Mouse (Mus musculus) heart, embryonic 12.5 days (tissue): ENCODE results near the gene Opa3. TPM values are rescaled to one million over a fixed set of nuclear protein-coding genes. Genes with fewer than 3 reads are reported as not detected.
"Not testable (repeated sequence)": the region's sequence is repeated elsewhere in the genome, so short reads cannot be mapped to it uniquely, and the experiment has no call there.

ENCODE experiments used
- ATAC-seq: fragments of 200-750 bp; cut with Nextera tagmentation; 2 replicates; pipeline ENCODE4 v1.8.0; 2017; ENCODE audit warnings: moderate TSS enrichment, moderate library complexity; ENCODE audit not compliant: insufficient number of reproducible peaks, low FRiP score
- H3K27ac ChIP-seq: fragments of 300-500 bp; sonication (generic); 2 replicates; pipeline ENCODE4 v1.5.1; 2016; ENCODE audit warnings: mild to moderate bottlenecking, moderate library complexity; ENCODE audit not compliant: poor library complexity, severe bottlenecking
- H3K27me3 ChIP-seq: fragments of 300-500 bp; sonication (generic); replicated peaks from 2 replicates; pipeline ENCODE4 v1.6.1; 2016; ENCODE audit warnings: mild to moderate bottlenecking, moderate library complexity
- H3K36me3 ChIP-seq: fragments of 300-500 bp; sonication (generic); 2 replicates; pipeline ENCODE4 v1.6.1; 2016; ENCODE audit warnings: mild to moderate bottlenecking, moderate library complexity
- H3K4me1 ChIP-seq: fragments of 300-500 bp; sonication (generic); replicated peaks from 2 replicates; pipeline ENCODE4 v1.6.1; 2016; ENCODE audit warnings: mild to moderate bottlenecking
- H3K4me2 ChIP-seq: fragments of 300-500 bp; sonication (generic); 2 replicates; pipeline ENCODE4 v1.6.1; 2016; ENCODE audit warnings: mild to moderate bottlenecking, moderate library complexity
- H3K4me3 ChIP-seq: fragments of 300-500 bp; sonication (generic); 2 replicates; pipeline ENCODE4 v1.5.1; 2016; ENCODE audit warnings: mild to moderate bottlenecking
- H3K9ac ChIP-seq: fragments of 300-500 bp; sonication (generic); 2 replicates; pipeline ENCODE4 v1.6.1; 2016; ENCODE audit warnings: mild to moderate bottlenecking, moderate library complexity
- H3K9me3 ChIP-seq: fragments of 300-500 bp; sonication (generic); replicated peaks from 2 replicates; pipeline ENCODE4 v1.6.1; 2016; ENCODE audit warnings: mild to moderate bottlenecking, moderate library complexity
- WGBS: fragments of 180-500 bp; shearing (Covaris S2); methylation state at CpG from one replicate; pipeline ENCODE4 v1.1.7; 2016; 5-methylcytosine and 5-hydroxymethylcytosine counted together
- polyA plus RNA-seq: library from polyadenylated mRNA; unstranded; fragments of >200 nt; fragmentation: Nextera tagmentation; extraction: Ambion mirVana; gene quantifications from 2 replicates; pipeline ENCODE4 v1.2.1, GENCODE M21; 2016

Opa3 gene
- polyA plus RNA-seq, 1 experiment from 2014 or later, result 37.0 TPM

DNA sequence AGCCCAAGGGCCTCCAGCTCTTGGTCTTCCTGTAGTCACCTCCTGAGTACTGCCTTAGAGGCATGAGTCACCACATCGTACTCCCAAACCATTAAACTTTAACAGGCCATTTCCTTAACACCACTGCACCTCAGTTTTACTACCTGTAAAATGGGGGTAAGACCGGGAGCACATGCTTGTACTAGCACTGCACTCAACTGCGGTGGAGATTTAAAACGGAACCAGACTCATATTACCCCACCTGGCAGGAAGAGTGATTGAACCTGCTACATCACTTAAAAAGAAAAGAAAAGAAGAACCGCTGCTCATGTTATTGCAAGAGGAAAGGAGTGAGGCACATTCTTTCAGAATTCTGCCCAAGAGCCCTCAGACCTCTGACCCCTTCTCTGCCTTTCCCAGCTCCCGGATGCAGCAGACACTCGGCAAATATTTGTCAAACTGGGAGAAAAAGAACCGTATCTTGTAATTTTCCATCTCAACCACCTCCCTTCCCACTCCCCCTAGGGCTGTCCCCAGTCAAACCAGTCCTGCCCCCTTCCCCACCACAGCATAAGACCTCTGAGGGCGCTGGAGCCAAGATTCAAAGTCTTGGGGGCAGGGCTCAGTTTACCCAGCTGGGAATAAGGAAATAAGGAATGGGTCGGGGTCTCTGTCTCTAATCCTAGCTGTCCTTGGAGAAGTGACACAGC, 41.0 kb downstream of the Opa3 start:
- peak overlapping the region; percentile 99 for H3K4me2 ChIP-seq
- H3K27ac ChIP-seq, result peak overlapping the region; percentile 99
- H3K27me3 ChIP-seq, result no peaks in the 10 kb centered on the region
- ATAC-seq, result 0 out of 2 replicates have a peak, but pooled peaks have one; percentile 24
- peak overlapping the region; percentile 99 for H3K9ac ChIP-seq
- no peaks in the 10 kb centered on the region for H3K9me3 ChIP-seq
- H3K4me1 ChIP-seq, result peaks cover 56% of the 10 kb centered on the region
- 37% methylated on average over 10 of the region's 10 CpGs for WGBS
- peak overlapping the region; percentile 98 for H3K4me3 ChIP-seq
- H3K36me3 ChIP-seq, result peaks cover 36% of the 10 kb centered on the region

GRCm38 (mm10) chr7:19269721-19270441, 41.7 kb downstream of the Opa3 start:
- peaks cover 28% of the 10 kb centered on the region for H3K36me3 ChIP-seq
- H3K27me3 ChIP-seq, result no peaks in the 10 kb centered on the region
- peak overlapping the region; percentile 99 for H3K4me2 ChIP-seq
- WGBS, result 2% methylated on average over 19 of the region's 19 CpGs
- H3K27ac ChIP-seq, result peak overlapping the region; percentile 99
- H3K9ac ChIP-seq, result peak overlapping the region; percentile 99
- H3K4me3 ChIP-seq, result peak overlapping the region; percentile 98
- no peaks in the 10 kb centered on the region for H3K9me3 ChIP-seq
- H3K4me1 ChIP-seq, result peaks cover 51% of the 10 kb centered on the region
- peak; percentile 80 for ATAC-seq

DNA sequence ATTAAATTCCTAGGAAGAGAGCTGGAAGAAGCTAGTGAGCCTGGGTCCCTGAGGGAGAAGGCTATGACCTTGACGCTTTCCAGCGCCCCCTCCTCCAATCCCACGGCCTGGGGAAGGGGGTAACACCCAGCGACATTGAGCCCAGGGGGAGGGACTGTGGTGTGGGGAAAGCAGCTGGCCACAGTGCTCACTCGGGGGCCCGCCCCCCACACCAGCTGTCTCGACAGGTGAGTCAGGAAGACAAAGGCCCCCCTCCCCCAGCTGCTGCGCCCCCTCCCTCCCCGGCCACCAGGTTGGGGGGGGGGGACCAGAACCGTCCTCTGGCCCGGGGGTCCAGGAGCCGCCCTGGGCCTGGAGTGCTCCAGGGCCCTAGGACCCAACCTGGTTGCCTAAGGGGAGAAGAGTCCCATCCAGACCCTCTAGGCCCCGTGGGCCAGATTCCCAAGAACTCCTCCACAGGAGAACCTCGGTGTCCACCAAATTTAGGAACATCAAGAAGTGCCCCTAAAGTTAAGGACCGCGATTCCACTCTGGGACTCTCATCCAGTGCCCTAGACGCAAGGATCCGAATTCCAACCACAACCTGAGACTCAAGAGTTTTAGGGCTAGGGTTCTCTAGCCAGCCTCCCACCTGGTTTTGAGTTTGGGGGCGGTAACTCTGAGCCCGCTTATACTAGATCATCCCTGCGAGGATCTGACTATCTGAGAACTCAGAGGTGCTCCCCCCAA, 42.5 kb downstream of the Opa3 start:
- peak overlapping the region; percentile 99 for H3K27ac ChIP-seq

GRCm38 (mm10) chr7:19271238-19272172, 43.4 kb downstream of the Opa3 start, which contains the start of gene Vasp:
Gene Vasp (minus strand): TSS chr7:19271817.
- H3K27me3 ChIP-seq, result no peaks in the 10 kb centered on the region
- peaks cover 16% of the 10 kb centered on the region for H3K36me3 ChIP-seq
- peaks cover 5% of the 10 kb centered on the region; the same call in 1 of the 2 replicates for H3K9me3 ChIP-seq
- H3K27ac ChIP-seq, result peak within 1 kb of the TSS; percentile 99
- ATAC-seq, result peak; percentile 75
- under 1% methylated on average over 58 of the region's 62 CpGs for WGBS
- H3K4me1 ChIP-seq, result peaks cover 35% of the 10 kb centered on the region
- H3K4me3 ChIP-seq, result peak within 1 kb of the TSS; percentile 98
- peak within 1 kb of the TSS; percentile 99 for H3K9ac ChIP-seq
- H3K4me2 ChIP-seq, result peak within 1 kb of the TSS; percentile 99

More for the DNA sequence above, 42.5 kb downstream of the Opa3 start:
- H3K9ac ChIP-seq, result peak overlapping the region; percentile 99
- no peak for ATAC-seq
- H3K4me2 ChIP-seq, result peak overlapping the region; percentile 99
- under 1% methylated on average over 20 of the region's 21 CpGs for WGBS
- peaks cover 24% of the 10 kb centered on the region for H3K36me3 ChIP-seq
- H3K27me3 ChIP-seq, result no peaks in the 10 kb centered on the region
- no peaks in the 10 kb centered on the region for H3K9me3 ChIP-seq
- peaks cover 43% of the 10 kb centered on the region for H3K4me1 ChIP-seq
- peak overlapping the region; percentile 98 for H3K4me3 ChIP-seq

- H3K27me3 ChIP-seq, result peaks cover 5% of the 10 kb centered on the region; the same call in 1 of the 2 replicates
- peaks cover 11% of the 10 kb centered on the region for H3K36me3 ChIP-seq
- WGBS, result under 1% methylated on average over 31 of the region's 36 CpGs
- peak; percentile 73 for ATAC-seq
- H3K4me1 ChIP-seq, result peaks cover 27% of the 10 kb centered on the region
- H3K27ac ChIP-seq, result peak overlapping the region; percentile 99
- peak overlapping the region; percentile 98 for H3K4me3 ChIP-seq
- H3K4me2 ChIP-seq, result peak overlapping the region; percentile 99
- peak overlapping the region; percentile 99 for H3K9ac ChIP-seq
- H3K9me3 ChIP-seq, result peaks cover 5% of the 10 kb centered on the region; the same call in 1 of the 2 replicates
Measured at GRCm38 (mm10) chr7:19272173-19272764, 44.1 kb downstream of the Opa3 start.

DNA sequence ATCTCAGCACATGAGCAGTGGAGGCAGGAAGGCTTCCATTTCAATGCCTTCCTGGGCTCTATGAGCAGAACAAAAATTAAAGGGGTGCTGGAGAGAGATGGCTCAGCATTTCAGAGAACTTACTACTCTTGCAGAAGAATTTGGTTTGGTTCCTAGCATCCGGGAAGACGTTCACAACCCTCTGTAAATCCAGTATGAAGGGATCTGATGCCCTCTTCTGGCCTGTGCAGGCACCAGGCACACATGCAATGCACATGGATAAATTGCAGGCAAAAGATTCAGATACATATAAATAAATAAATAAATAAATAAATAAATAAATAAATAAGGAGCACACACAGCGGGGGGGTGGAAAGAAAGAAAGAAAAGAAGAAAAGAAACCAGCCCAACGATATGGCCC, 48.1 kb downstream of the Opa3 start:
- 51% methylated on average over 4 of the region's 4 CpGs for WGBS
- Histone ChIP-seq H3K9ac (no peak overlapping the region), H3K4me1 (peaks cover 14% of the 10 kb centered on the region), H3K9me3 (peaks cover 5% of the 10 kb centered on the region; the same call in 1 of the 2 replicates), H3K36me3 (no peaks in the 10 kb centered on the region), H3K27me3 (peaks cover 42% of the 10 kb centered on the region), H3K4me3 (no peak overlapping the region), H3K27ac (no peak overlapping the region), H3K4me2 (no peak overlapping the region)
- no peak for ATAC-seq

- H3K27ac ChIP-seq, result no peak overlapping the region
- ATAC-seq, result no peak
Measured at GRCm38 (mm10) chr7:19279052-19279451, 50.9 kb downstream of the Opa3 start.

DNA sequence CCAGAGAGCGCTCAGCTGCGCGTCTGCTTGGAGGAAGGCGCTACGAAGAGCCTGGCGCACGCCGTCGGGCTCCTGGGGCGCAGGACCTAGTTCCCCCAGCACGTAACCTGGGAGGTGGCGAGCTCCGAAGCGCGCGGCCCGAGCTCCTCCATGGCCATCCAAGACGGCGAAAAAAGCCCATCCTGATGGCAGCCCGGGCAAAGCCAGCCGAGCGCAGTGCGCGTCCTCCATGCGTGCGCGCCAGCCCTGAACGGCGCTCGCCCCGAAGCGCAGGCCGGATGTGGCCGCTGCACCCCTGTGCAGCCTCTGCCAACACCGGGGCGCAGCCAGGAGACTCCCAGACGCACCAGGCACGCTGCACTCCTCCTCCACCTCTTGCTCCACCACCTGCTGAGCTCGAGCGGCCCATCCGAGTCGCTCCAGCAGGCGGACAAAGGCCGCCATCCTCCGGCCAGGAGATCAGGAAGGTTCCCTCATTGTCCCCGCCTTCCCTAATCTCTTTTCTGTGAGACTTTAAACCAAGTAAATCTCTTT, 51.5 kb downstream of the Opa3 start, which contains the start of gene Ppm1n:
Ppm1n (minus strand) TSS at position 484 of the 534 bp plus-strand sequence.
- Histone ChIP-seq H3K4me3 (peak within 1 kb of the TSS; percentile 43), H3K27me3 (peaks cover 59% of the 10 kb centered on the region), H3K4me2 (peak within 1 kb of the TSS; percentile 75), H3K36me3 (no peaks in the 10 kb centered on the region), H3K27ac (no peak within 1 kb of the TSS), H3K4me1 (peaks cover 21% of the 10 kb centered on the region), H3K9me3 (peaks cover 5% of the 10 kb centered on the region; the same call in 1 of the 2 replicates), H3K9ac (0 out of 2 replicates have a peak within 1 kb of the TSS, but pooled peaks have one; percentile 55)
- under 1% methylated on average over 46 of the region's 46 CpGs for WGBS
- no peak for ATAC-seq

More at GRCm38 (mm10) chr7:19279052-19279451, 50.9 kb downstream of the Opa3 start:
- 3% methylated on average over 34 of the region's 34 CpGs for WGBS
- Histone ChIP-seq H3K27me3 (peaks cover 59% of the 10 kb centered on the region), H3K9me3 (peaks cover 5% of the 10 kb centered on the region; the same call in 1 of the 2 replicates), H3K4me3 (peak overlapping the region; percentile 43), H3K9ac (no peak overlapping the region), H3K36me3 (no peaks in the 10 kb centered on the region), H3K4me1 (peaks cover 21% of the 10 kb centered on the region), H3K4me2 (peak overlapping the region; percentile 75)

GRCm38 (mm10) chr7:19281680-19282304, 53.7 kb downstream of the Opa3 start:
- ATAC-seq, result peak; percentile 3; the same call in 1 of the 2 replicates
- H3K36me3 ChIP-seq, H3K9me3 ChIP-seq, H3K27ac ChIP-seq, H3K9ac ChIP-seq: not testable (repeated sequence)
- 33% methylated on average over 6 of the region's 6 CpGs for WGBS
- Histone ChIP-seq H3K4me3 (peak overlapping the region; percentile 53; the same call in 1 of the 2 replicates), H3K27me3 (peaks cover 69% of the 10 kb centered on the region), H3K4me1 (peaks cover 21% of the 10 kb centered on the region), H3K4me2 (peak overlapping the region; percentile 95)
